Mouse (Mus musculus) midbrain, embryonic 11.5 days (tissue): ENCODE measurements around the gene Tapbp. TPM values are rescaled to one million over a fixed set of nuclear protein-coding genes. Genes with fewer than 3 reads are reported as not detected.
"Not testable (repeated sequence)": the region's sequence is repeated elsewhere in the genome, so short reads cannot be mapped to it uniquely, and the experiment has no call there.

Experiments
- ATAC-seq: fragments of 200-750 bp; cut with Nextera tagmentation; 2 replicates; pipeline ENCODE4 v1.8.0; 2017; ENCODE audit warnings: moderate TSS enrichment, moderate library complexity; ENCODE audit not compliant: low FRiP score
- DNase-seq: peaks from one replicate; pipeline ENCODE4 v3.0.0; 2015; ENCODE audit warnings: low spot score; ENCODE audit errors: missing footprints
- H3K27ac ChIP-seq: fragments of 300-500 bp; sonication (generic); 2 replicates; pipeline ENCODE4 v1.5.1; 2014; ENCODE audit warnings: low read depth, low read length
- H3K27me3 ChIP-seq: fragments of 300-500 bp; sonication (generic); 2 replicates; pipeline ENCODE4 v1.6.1; 2014; ENCODE audit warnings: mild to moderate bottlenecking, low read length, moderate library complexity, mixed read lengths; ENCODE audit not compliant: control insufficient read depth, insufficient read depth
- H3K36me3 ChIP-seq: fragments of 300-500 bp; sonication (generic); 2 replicates; pipeline ENCODE4 v1.6.1; 2014; ENCODE audit warnings: mild to moderate bottlenecking, low read length, moderate library complexity, mixed read lengths; ENCODE audit not compliant: control insufficient read depth, insufficient read depth
- H3K4me1 ChIP-seq: fragments of 300-500 bp; sonication (generic); 2 replicates; pipeline ENCODE4 v1.6.1; 2014; ENCODE audit warnings: low read length; ENCODE audit not compliant: control insufficient read depth, insufficient read depth
- H3K4me2 ChIP-seq: fragments of 300-500 bp; sonication (generic); 2 replicates; pipeline ENCODE4 v1.6.1; 2014; ENCODE audit warnings: mild to moderate bottlenecking, moderate library complexity
- H3K4me3 ChIP-seq: fragments of 300-500 bp; sonication (generic); 2 replicates; pipeline ENCODE4 v1.5.1; 2014; ENCODE audit warnings: low read depth, low read length
- H3K9ac ChIP-seq: fragments of 300-500 bp; sonication (generic); 2 replicates; pipeline ENCODE4 v1.6.1; 2014; ENCODE audit warnings: low read length
- H3K9me3 ChIP-seq: fragments of 300-500 bp; sonication (generic); 2 replicates; pipeline ENCODE4 v1.6.1; 2016; ENCODE audit warnings: low read length; ENCODE audit not compliant: control insufficient read depth
- WGBS: fragments of 180-500 bp; shearing (Covaris S2); extraction: QIAGEN DNeasy Blood & Tissue Kit; methylation state at CpG from one replicate; pipeline ENCODE4 v1.1.7; 2014; 5-methylcytosine and 5-hydroxymethylcytosine counted together
- polyA plus RNA-seq: library from polyadenylated mRNA; unstranded; fragments of >200 nt; fragmentation: Nextera tagmentation; extraction: Ambion mirVana; gene quantifications from 2 replicates; pipeline ENCODE4 v1.2.1, GENCODE M21; 2014

Gene Tapbp
- polyA plus RNA-seq, 1 experiment from 2014 or later: 14.8 TPM

DNA sequence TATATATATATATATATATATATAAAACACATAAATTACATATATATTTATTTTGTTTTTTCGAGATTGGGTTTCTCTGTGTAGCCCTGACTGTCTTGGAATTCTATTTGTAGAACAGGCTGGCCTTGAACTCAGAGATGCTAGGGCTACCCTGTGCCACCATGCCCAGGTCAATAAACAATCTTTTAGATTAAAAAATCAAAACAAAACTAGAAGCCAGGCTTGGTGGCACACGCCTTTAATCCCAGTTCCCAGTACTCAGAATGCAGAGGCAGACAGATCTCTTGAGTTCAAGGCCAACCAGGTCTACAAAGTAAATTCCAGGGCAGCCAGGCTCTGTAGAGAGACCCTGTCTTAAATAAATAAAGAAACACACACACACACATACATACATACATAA lies 24.3 kb upstream of the Tapbp start:
- H3K4me1 ChIP-seq: peaks cover 9% of the 10 kb centered on the region
- H3K9ac ChIP-seq: no peak overlapping the region
- no peaks in the 10 kb centered on the region for H3K27me3 ChIP-seq
- no peak for DNase-seq
- no peak overlapping the region for H3K4me3 ChIP-seq
- H3K9me3 ChIP-seq: no peaks in the 10 kb centered on the region
- no peak for ATAC-seq
- no peak overlapping the region for H3K27ac ChIP-seq
- H3K4me2 ChIP-seq: no peak overlapping the region
- WGBS: 64% methylated on average over 2 of the region's 2 CpGs
- H3K36me3 ChIP-seq: no peaks in the 10 kb centered on the region

DNA sequence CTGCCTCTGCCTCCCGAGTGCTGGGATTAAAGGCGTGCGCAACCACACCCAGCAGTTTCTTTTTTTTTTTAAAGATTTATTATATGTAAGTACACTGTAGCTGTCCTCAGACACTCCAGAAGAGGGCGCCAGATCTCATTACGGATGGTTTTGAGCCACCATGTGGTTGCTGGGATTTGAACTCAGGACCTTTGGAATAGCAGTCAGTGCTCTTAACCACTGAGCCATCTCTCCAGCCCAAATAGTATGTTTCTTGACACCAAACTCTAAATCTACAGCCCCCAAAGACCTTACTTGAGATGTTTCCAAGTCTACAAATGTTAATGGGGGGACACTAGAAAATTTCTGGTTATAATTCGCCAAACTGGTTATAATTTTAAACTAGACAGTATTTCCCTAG lies 23.8 kb upstream of the Tapbp start:
- not testable (repeated sequence) for ATAC-seq, H3K27me3 ChIP-seq, H3K27ac ChIP-seq, H3K4me2 ChIP-seq, H3K36me3 ChIP-seq, H3K9ac ChIP-seq, DNase-seq, H3K4me1 ChIP-seq, H3K9me3 ChIP-seq, H3K4me3 ChIP-seq
- 71% methylated on average over 6 of the region's 6 CpGs for WGBS

GRCm38 (mm10) chr17:33892429-33892828 lies 23.3 kb upstream of the Tapbp start:
- Histone ChIP-seq H3K9me3 (no peaks in the 10 kb centered on the region), H3K4me1 (peaks cover 9% of the 10 kb centered on the region), H3K36me3 (no peaks in the 10 kb centered on the region), H3K9ac (no peak overlapping the region), H3K4me2 (no peak overlapping the region), H3K4me3 (no peak overlapping the region), H3K27ac (no peak overlapping the region), H3K27me3 (no peaks in the 10 kb centered on the region)
- 12% methylated on average over 7 of the region's 7 CpGs for WGBS
- DNase-seq (no peak), ATAC-seq (no peak)

- H3K36me3 ChIP-seq, H3K4me2 ChIP-seq, H3K4me1 ChIP-seq, H3K27me3 ChIP-seq, H3K4me3 ChIP-seq, H3K9me3 ChIP-seq, H3K27ac ChIP-seq, DNase-seq, H3K9ac ChIP-seq, ATAC-seq: not testable (repeated sequence)
- WGBS: 76% methylated on average over 4 of the region's 4 CpGs
Observed at GRCm38 (mm10) chr17:33893011-33893410, 22.7 kb upstream of the Tapbp start.

GRCm38 (mm10) chr17:33897114-33897794 lies 18.4 kb upstream of the Tapbp start:
- WGBS: 45% methylated on average over 6 of the region's 6 CpGs

GRCm38 (mm10) chr17:33898193-33898592 lies 17.5 kb upstream of the Tapbp start:
- not testable (repeated sequence) for H3K27me3 ChIP-seq, H3K4me2 ChIP-seq, H3K9me3 ChIP-seq, ATAC-seq, H3K9ac ChIP-seq, DNase-seq, H3K4me1 ChIP-seq, H3K36me3 ChIP-seq, H3K27ac ChIP-seq, H3K4me3 ChIP-seq
- 86% methylated on average over 4 of the region's 4 CpGs for WGBS

More at GRCm38 (mm10) chr17:33897114-33897794, 18.4 kb upstream of the Tapbp start:
- H3K4me2 ChIP-seq: no peak overlapping the region
- no peaks in the 10 kb centered on the region for H3K9me3 ChIP-seq
- no peak overlapping the region for H3K9ac ChIP-seq
- no peak overlapping the region for H3K27ac ChIP-seq
- H3K27me3 ChIP-seq: no peaks in the 10 kb centered on the region
- H3K4me1 ChIP-seq: no peaks in the 10 kb centered on the region
- peak; percentile 82 for DNase-seq
- no peak overlapping the region for H3K4me3 ChIP-seq
- no peaks in the 10 kb centered on the region for H3K36me3 ChIP-seq
- ATAC-seq: no peak

DNA sequence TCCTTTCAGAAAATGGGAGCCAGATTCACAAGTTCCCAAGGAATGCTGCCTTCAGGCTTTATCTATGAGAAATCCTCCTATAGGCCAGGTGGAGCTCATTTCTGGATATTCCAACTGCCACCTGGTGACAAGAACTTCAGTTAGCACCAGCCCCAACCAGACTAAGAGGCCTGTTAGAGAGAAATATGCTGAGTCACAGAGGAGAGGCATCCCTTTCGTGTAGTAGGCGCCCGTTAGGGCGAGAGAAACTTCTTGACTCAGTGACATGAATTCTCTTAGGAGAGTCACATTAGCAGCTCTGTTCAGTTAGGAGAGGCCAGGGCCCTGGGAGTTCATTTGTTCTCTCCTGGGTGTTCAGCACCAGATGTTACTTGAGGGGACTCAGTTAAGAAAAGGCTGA lies 16.1 kb upstream of the Tapbp start:
- Histone ChIP-seq H3K4me2 (no peak overlapping the region), H3K9ac (no peak overlapping the region), H3K27me3 (no peaks in the 10 kb centered on the region), H3K36me3 (no peaks in the 10 kb centered on the region), H3K4me1 (no peaks in the 10 kb centered on the region), H3K27ac (no peak overlapping the region), H3K9me3 (no peaks in the 10 kb centered on the region), H3K4me3 (no peak overlapping the region)
- WGBS: 84% methylated on average over 4 of the region's 4 CpGs
- DNase-seq (no peak), ATAC-seq (no peak)

GRCm38 (mm10) chr17:33900281-33900988 lies 15.3 kb upstream of the Tapbp start:
- no peak overlapping the region for H3K9ac ChIP-seq
- WGBS: 81% methylated on average over 7 of the region's 7 CpGs

DNA sequence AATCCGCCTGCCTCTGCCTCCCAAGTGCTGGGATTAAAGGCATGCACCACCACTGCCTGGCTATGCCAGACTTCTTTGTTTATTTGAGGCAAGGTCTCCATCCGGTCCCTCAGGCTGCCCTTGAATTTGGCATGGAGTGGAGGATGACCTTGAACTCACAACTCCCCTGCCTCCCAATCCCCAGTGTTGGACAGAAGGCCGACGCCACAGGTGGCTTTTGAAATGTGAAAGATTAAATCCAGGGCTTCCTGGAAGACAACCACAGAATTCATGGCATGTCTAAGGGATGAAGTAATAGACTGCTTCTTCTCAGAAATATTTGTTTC lies 14.7 kb upstream of the Tapbp start:
- DNase-seq: no peak
- no peaks in the 10 kb centered on the region for H3K27me3 ChIP-seq
- WGBS: 80% methylated on average over 4 of the region's 4 CpGs
- no peaks in the 10 kb centered on the region for H3K36me3 ChIP-seq
- no peak overlapping the region for H3K27ac ChIP-seq
- ATAC-seq: no peak
- no peak overlapping the region for H3K4me3 ChIP-seq
- H3K9me3 ChIP-seq: no peaks in the 10 kb centered on the region
- H3K4me2 ChIP-seq: no peak overlapping the region
- H3K4me1 ChIP-seq: no peaks in the 10 kb centered on the region
- no peak overlapping the region for H3K9ac ChIP-seq

More at GRCm38 (mm10) chr17:33900281-33900988, 15.3 kb upstream of the Tapbp start:
- no peaks in the 10 kb centered on the region for H3K9me3 ChIP-seq
- H3K4me3 ChIP-seq: no peak overlapping the region
- ATAC-seq: no peak
- DNase-seq: no peak
- no peaks in the 10 kb centered on the region for H3K27me3 ChIP-seq
- H3K36me3 ChIP-seq: no peaks in the 10 kb centered on the region
- H3K27ac ChIP-seq: no peak overlapping the region
- no peaks in the 10 kb centered on the region for H3K4me1 ChIP-seq
- H3K4me2 ChIP-seq: no peak overlapping the region
